In genomic region chr2:172215508-172216162, GRCm38 (mm10) we compare ENCODE assay signal across 9 mouse cellular contexts. TPM values are rescaled to one million over a fixed set of nuclear protein-coding genes. Genes with fewer than 3 reads are reported as not detected.
DNase-seq lines count a peak whose midpoint lies in the region; ATAC-seq lines count a peak whose summit lies in the region.
"Had no signal": no experiment of that assay in that cellular context is flagged by ENCODE, and none has a peak within 500 bp of the region (broad histone marks: within the 10 kb centered on the region; RNA-seq: fewer than 3 reads in every experiment).

No protein-coding gene starts in this region.

- no peak overlapping the region for H3K4me2 ChIP-seq in intestine, embryonic 14.5 days (ENCODE audit: low read length)
- H3K4me2 ChIP-seq in intestine, embryonic 16.5 days (ENCODE audit: low read depth, low read length): no peak overlapping the region
- H3K4me2 ChIP-seq: embryonic facial prominence, embryonic 15.5 days had no signal

- DNase-seq in intestine, embryonic 14.5 days (ENCODE audit: low spot score): peak; percentile 79
- DNase-seq in CD4-positive, CD25-positive, alpha-beta regulatory T cell, adult 2 months (ENCODE audit: low read depth, low spot score): peak; percentile 71
- DNase-seq in c-Kit-negative CD71-positive TER-119-positive erythroid progenitor cells, embryonic 14.5 days (ENCODE audit: low read depth, low spot score): peak; percentile 50
- peak; percentile 66 for DNase-seq in forebrain, embryonic 10.5 days (ENCODE audit: extremely low spot score, low spot score)
- DNase-seq in kidney, postnatal 36 days: peak; percentile 28 to 73
- no peak for DNase-seq in T-cell, adult 2 months (ENCODE audit: low spot score)

- H3K27ac ChIP-seq in intestine, embryonic 14.5 days (ENCODE audit: low read depth): no peak overlapping the region
- H3K27ac ChIP-seq in intestine, embryonic 16.5 days (ENCODE audit: low read length): no peak overlapping the region
- 0 out of 2 replicates have a peak overlapping the region, but pooled peaks have one; percentile 40 for H3K27ac ChIP-seq in forebrain, embryonic 10.5 days
- H3K27ac ChIP-seq: embryonic facial prominence, embryonic 15.5 days had no signal

- no peak overlapping the region for H3K4me3 ChIP-seq in intestine, embryonic 14.5 days (ENCODE audit: low read depth, low read length)
- no peak overlapping the region for H3K4me3 ChIP-seq in intestine, embryonic 16.5 days (ENCODE audit: low read length)
- no peak overlapping the region for H3K4me3 ChIP-seq in forebrain, embryonic 10.5 days
- H3K4me3 ChIP-seq: embryonic facial prominence, embryonic 15.5 days had no signal

- H3K4me1 ChIP-seq in intestine, embryonic 14.5 days (replicated peaks; ENCODE audit: control insufficient read depth, insufficient read depth, low read length): no peaks in the 10 kb centered on the region
- H3K4me1 ChIP-seq in intestine, embryonic 16.5 days (ENCODE audit: control insufficient read depth, insufficient read depth, low read length): no peaks in the 10 kb centered on the region
- H3K4me1 ChIP-seq in forebrain, embryonic 10.5 days: peaks cover 5% of the 10 kb centered on the region
- H3K4me1 ChIP-seq: embryonic facial prominence, embryonic 15.5 days had no signal

- H3K36me3 ChIP-seq in intestine, embryonic 14.5 days (ENCODE audit: control insufficient read depth, insufficient read depth, low read length): no peaks in the 10 kb centered on the region
- H3K36me3 ChIP-seq in intestine, embryonic 16.5 days (ENCODE audit: control insufficient read depth, insufficient read depth, low read length): no peaks in the 10 kb centered on the region
- no peaks in the 10 kb centered on the region for H3K36me3 ChIP-seq in forebrain, embryonic 10.5 days (replicated peaks)
- H3K36me3 ChIP-seq: embryonic facial prominence, embryonic 15.5 days had no signal

- no peaks in the 10 kb centered on the region for H3K27me3 ChIP-seq in intestine, embryonic 14.5 days (replicated peaks; ENCODE audit: control insufficient read depth, insufficient read depth, low read length)
- no peaks in the 10 kb centered on the region for H3K27me3 ChIP-seq in intestine, embryonic 16.5 days (replicated peaks; ENCODE audit: control insufficient read depth, insufficient read depth, low read length)
- H3K27me3 ChIP-seq in forebrain, embryonic 10.5 days (ENCODE audit: poor library complexity, severe bottlenecking): no peaks in the 10 kb centered on the region
- H3K27me3 ChIP-seq: embryonic facial prominence, embryonic 15.5 days had no signal

- no peak overlapping the region for H3K9ac ChIP-seq in intestine, embryonic 14.5 days (ENCODE audit: low read length)
- no peak overlapping the region for H3K9ac ChIP-seq in intestine, embryonic 16.5 days (ENCODE audit: low read depth, low read length)
- H3K9ac ChIP-seq: embryonic facial prominence, embryonic 15.5 days had no signal

- WGBS in intestine, embryonic 14.5 days: 37% methylated on average over 11 of the region's 11 CpGs
- 33% methylated on average over 11 of the region's 11 CpGs for WGBS in intestine, embryonic 16.5 days
- WGBS in forebrain, embryonic 10.5 days: 43% methylated on average over 11 of the region's 11 CpGs

- no peak for ATAC-seq in intestine, embryonic 14.5 days (replicated peaks; ENCODE audit: low FRiP score, low TSS enrichment, low read depth)
- ATAC-seq in intestine, embryonic 16.5 days: no peak
- ATAC-seq in megakaryocyte, adult 5-6 weeks (ENCODE audit: poor library complexity, severe bottlenecking): peak; percentile 60

- no peaks in the 10 kb centered on the region for H3K9me3 ChIP-seq in intestine, embryonic 14.5 days (ENCODE audit: control insufficient read depth, low read length)
- H3K9me3 ChIP-seq in intestine, embryonic 16.5 days (ENCODE audit: control insufficient read depth, low read length): no peaks in the 10 kb centered on the region
- no peaks in the 10 kb centered on the region for H3K9me3 ChIP-seq in forebrain, embryonic 10.5 days
- H3K9me3 ChIP-seq: embryonic facial prominence, embryonic 15.5 days had no signal

RNA-seq across cellular contexts. Expression of gene Mc3r, which starts 32.7 kb away (rescaled TPM):
- polyA plus RNA-seq in intestine, embryonic 14.5 days (2014; fragmentation: Nextera tagmentation; extraction: Ambion mirVana): not detected in 2 replicates
- not detected in 2 replicates for polyA plus RNA-seq in intestine, embryonic 16.5 days (2015; fragmentation: Nextera tagmentation; extraction: Ambion mirVana)
- polyA plus RNA-seq in forebrain, embryonic 10.5 days (2016; fragmentation: Nextera tagmentation; extraction: Ambion mirVana): 0.10 TPM in 1 of 2 replicates, not detected in the other
- total RNA-seq in megakaryocyte, adult 5-6 weeks (2015): not detected in 2 replicates
- not detected in 2 replicates for total RNA-seq in megakaryocyte, adult 5-6 weeks (2017)
- polyA plus RNA-seq: embryonic facial prominence, embryonic 15.5 days had no signal
